Mouse (Mus musculus) frontal cortex, adult 2 months (tissue): ENCODE data around the gene Il10rb. TPM values are rescaled to one million over a fixed set of nuclear protein-coding genes. Genes with fewer than 3 reads are reported as not detected.

Experiments used
- DNase-seq, 2 experiments: peaks; one replicate each; pipeline ENCODE4 v3.0.0; 2022; ENCODE audit warnings: low spot score in 1 of 2; ENCODE audit errors: extremely low spot score in 1 of 2
- polyA plus RNA-seq: library from polyadenylated mRNA; depleted of rRNA; stranded (reverse); fragments of >200 nt; gene quantifications from 2 replicates; pipeline ENCODE4 v1.2.3, GENCODE M21; 2012; rRNA removed

Gene Il10rb
- polyA plus RNA-seq, 1 experiment = 14.8 TPM

- DNase-seq = no peak
These were observed 65.5 kb downstream of the Il10rb start for GRCm38 (mm10) chr16:91471481-91471880.

Other genes with a start within 250 kb of the Il10rb start
- 30.1 and 31.8 TPM in 2 replicates for gene Olig2, start 180.7 kb upstream of the Il10rb start, polyA plus RNA-seq
- gene Olig1, start 136.4 kb upstream of the Il10rb start, polyA plus RNA-seq = 163 and 191 TPM in 2 replicates
- 33.8 and 36.4 TPM in 2 replicates for gene Ifnar2, start 33.4 kb upstream of the Il10rb start, polyA plus RNA-seq
- gene Gm21970, start 14.4 kb upstream of the Il10rb start, polyA plus RNA-seq = not detected in 2 replicates
- gene Ifnar1, start 79.1 kb downstream of the Il10rb start, polyA plus RNA-seq = 34.4 and 37.8 TPM in 2 replicates
- 18.0 and 27.4 TPM in 2 replicates for gene Ifngr2, start 140.9 kb downstream of the Il10rb start, polyA plus RNA-seq
- 92.5 and 96.4 TPM in 2 replicates for gene Tmem50b, start 191.6 kb downstream of the Il10rb start, polyA plus RNA-seq
- 6.4 and 6.6 TPM in 2 replicates for gene Dnajc28, start 212.9 kb downstream of the Il10rb start, polyA plus RNA-seq
- gene Gart, start 240.8 kb downstream of the Il10rb start, polyA plus RNA-seq = 32.0 and 35.5 TPM in 2 replicates
- 367 and 426 TPM in 2 replicates for gene Son, start 241.3 kb downstream of the Il10rb start, polyA plus RNA-seq